ENCODE assay signal across 12 mouse cellular contexts in genomic region chr10:84465511-84465910, GRCm38 (mm10).
"Had no signal": no experiment of that assay in that cellular context is flagged by ENCODE, and none has a peak within 500 bp of the region (broad histone marks: within the 10 kb centered on the region; RNA-seq: fewer than 3 reads in every experiment).

No protein-coding gene starts in this region.

- H3K9ac ChIP-seq: limb, embryonic 13.5 days; liver, embryonic 14.5 days; midbrain, embryonic 12.5 days; neural tube, embryonic 15.5 days had no signal

- H3K9me3 ChIP-seq: limb, embryonic 13.5 days; midbrain, embryonic 12.5 days; neural tube, embryonic 15.5 days had no signal

- H3K4me1 ChIP-seq: neural tube, embryonic 15.5 days had no signal

- H3K36me3 ChIP-seq: limb, embryonic 13.5 days; midbrain, embryonic 12.5 days; neural tube, embryonic 15.5 days had no signal

- DNase-seq: kidney, postnatal 36 days; left cerebral cortex, postnatal 4 days; lung, postnatal 36 days; right cerebral cortex, adult 18-20 months; thymus, postnatal 4 days had no signal

- H3K4me3 ChIP-seq: layer of hippocampus, adult 2 months; limb, embryonic 13.5 days; midbrain, embryonic 12.5 days; neural tube, embryonic 15.5 days had no signal

- H3K27me3 ChIP-seq: limb, embryonic 13.5 days; midbrain, embryonic 12.5 days; neural tube, embryonic 15.5 days had no signal

- H3K27ac ChIP-seq: kidney, postnatal 0 days; layer of hippocampus, adult 2 months; limb, embryonic 13.5 days; liver, embryonic 14.5 days; midbrain, embryonic 12.5 days; neural tube, embryonic 15.5 days; stomach, postnatal 0 days had no signal

- H3K4me2 ChIP-seq: limb, embryonic 13.5 days; midbrain, embryonic 12.5 days; neural tube, embryonic 15.5 days had no signal
